Mouse (Mus musculus): ENCODE measurements at regions not wholly inside any gene's neighbourhood (a gene's known extent, or its start where the extent isn't known, plus 50 kb on each side); places are given as distances from the start of the nearest gene placed in this dataset.

DNA sequence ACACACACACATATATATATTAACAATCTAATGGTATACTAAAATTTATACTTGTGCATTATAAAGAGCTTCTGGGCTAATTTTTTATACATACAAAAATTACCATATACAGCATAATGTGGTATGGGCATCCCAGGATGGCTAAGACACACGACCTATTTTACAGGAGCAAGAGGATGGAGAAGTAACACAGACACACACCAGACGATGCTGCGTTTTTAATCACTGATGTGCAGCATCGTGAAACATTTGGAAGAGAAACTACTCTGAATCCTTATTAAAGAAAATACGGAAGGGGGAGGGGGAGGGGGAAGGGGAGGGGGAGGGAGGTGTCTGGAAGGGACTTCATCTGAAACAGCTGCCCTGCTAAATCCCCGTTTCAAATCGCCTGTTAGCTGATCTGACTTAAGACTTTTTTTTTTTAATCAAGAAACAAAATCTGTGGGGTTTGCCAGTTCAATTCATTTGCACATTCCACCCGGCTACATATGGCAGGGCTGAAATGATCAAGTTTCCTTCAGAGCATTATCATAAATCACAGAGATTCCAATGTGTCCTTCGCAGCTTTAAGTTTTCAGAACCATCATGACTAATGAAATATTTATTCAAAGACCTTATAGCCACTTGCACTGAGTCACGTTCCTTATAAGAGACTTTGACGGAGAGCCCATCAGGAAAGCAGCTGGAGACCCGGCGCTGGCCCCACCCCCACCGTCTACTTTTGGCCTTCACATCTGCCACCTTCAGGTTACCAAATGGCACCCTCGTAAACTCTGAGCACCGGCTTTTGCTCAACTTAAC lies 89.4 kb upstream of the Rnd3 start:
- TF ChIP-seq CTCF (IDR thresholded peaks at IDR 0.05; ENCODE audit: insufficient read depth, low read length) (no peak), POLR2A (IDR thresholded peaks at IDR 0.05; ENCODE audit: borderline replicate concordance, extremely low read depth, low read depth, low read length) (no peak)
- no peak for DNase-seq
- no peaks in the 10 kb centered on the region for H3K4me1 ChIP-seq (ENCODE audit: control insufficient read depth, insufficient read depth, low read length)
- no peak overlapping the region for H3K4me3 ChIP-seq (replicated peaks; ENCODE audit: extremely low read depth, low read depth, low read length)
- 20% methylated on average over 16 of the region's 16 CpGs for WGBS

DNA sequence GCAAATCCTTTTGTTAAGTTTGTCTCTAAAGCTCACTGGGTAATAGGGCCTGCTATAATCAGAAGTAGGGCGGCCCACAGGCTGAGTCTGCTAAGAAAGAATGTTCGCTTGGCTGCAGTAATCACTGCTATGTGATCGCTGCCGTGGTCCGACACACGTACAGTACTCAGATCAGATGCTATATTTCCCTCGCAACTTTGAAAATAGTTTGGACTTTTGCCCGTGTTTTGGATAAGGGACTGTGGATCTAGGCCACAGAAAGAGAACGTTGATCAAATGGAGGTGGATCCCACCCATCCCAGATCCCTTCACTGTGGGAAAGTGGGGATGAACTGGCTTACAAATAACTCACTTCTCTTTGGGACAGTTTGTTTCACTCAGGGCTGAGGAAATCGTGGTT lies 88.5 kb upstream of the Rnd3 start:
- 64% methylated on average over 10 of the region's 10 CpGs for WGBS
- DNase-seq = no peak
- no peak for TF ChIP-seq CTCF (IDR thresholded peaks at IDR 0.05; ENCODE audit: insufficient read depth, low read length)
- no peak for TF ChIP-seq POLR2A (IDR thresholded peaks at IDR 0.05; ENCODE audit: borderline replicate concordance, extremely low read depth, low read depth, low read length)
- no peaks in the 10 kb centered on the region for H3K4me1 ChIP-seq (ENCODE audit: control insufficient read depth, insufficient read depth, low read length)
- no peak overlapping the region for H3K4me3 ChIP-seq (replicated peaks; ENCODE audit: extremely low read depth, low read depth, low read length)

DNA sequence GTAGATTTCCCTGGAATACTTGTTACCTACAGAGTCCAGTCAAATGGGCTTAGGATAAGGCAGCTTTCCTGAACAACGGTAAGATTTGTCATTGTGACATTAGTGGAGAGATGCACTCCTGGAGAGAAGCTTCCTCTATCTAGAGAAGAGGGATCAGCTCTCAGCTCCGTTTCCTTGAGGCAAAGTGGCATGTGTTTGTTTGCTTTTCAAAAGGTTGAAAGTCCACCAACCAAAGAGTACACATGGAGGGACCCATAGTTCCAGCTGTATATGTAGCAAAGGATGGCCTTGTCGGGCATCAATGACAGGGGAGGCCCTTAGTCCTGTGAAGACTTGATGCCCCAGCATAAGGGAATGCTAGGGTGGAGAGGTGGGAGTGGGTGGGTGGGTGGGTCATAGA lies 87.9 kb upstream of the Rnd3 start:
- 38% methylated on average over 3 of the region's 3 CpGs for WGBS
- DNase-seq = no peak
- TF ChIP-seq CTCF (IDR thresholded peaks at IDR 0.05; ENCODE audit: insufficient read depth, low read length) (no peak), POLR2A (IDR thresholded peaks at IDR 0.05; ENCODE audit: borderline replicate concordance, extremely low read depth, low read depth, low read length) (no peak)

DNA sequence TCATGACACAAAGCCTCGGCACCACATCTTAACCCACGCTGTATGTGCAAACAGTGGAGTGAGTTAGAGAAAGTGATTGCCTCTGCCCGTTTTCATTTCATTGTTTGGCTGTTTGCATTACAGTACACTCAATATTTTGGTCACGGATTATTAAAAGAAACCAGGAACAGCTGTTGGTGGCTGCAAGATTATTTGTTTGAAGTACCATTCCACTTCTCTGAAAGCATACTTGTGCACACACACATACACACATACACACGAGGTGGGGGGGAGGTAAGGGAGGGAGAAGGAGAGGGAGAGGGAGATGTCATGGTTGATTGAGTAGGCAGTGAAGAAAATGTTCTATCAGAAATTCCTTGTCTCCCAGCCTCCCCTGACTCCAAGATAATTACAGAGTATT lies 85.5 kb upstream of the Rnd3 start:
- Histone ChIP-seq H3K4me1 (ENCODE audit: control insufficient read depth, insufficient read depth, low read length) (no peaks in the 10 kb centered on the region), H3K4me3 (replicated peaks; ENCODE audit: extremely low read depth, low read depth, low read length) (no peak overlapping the region)
- WGBS = 44% methylated on average over 5 of the region's 5 CpGs
- no peak for TF ChIP-seq CTCF (IDR thresholded peaks at IDR 0.05; ENCODE audit: insufficient read depth, low read length)
- no peak for TF ChIP-seq POLR2A (IDR thresholded peaks at IDR 0.05; ENCODE audit: borderline replicate concordance, extremely low read depth, low read depth, low read length)
- no peak for DNase-seq

More for the DNA sequence above, 87.9 kb upstream of the Rnd3 start:
- no peaks in the 10 kb centered on the region for H3K4me1 ChIP-seq (ENCODE audit: control insufficient read depth, insufficient read depth, low read length)
- H3K4me3 ChIP-seq (replicated peaks; ENCODE audit: extremely low read depth, low read depth, low read length) = no peak overlapping the region

DNA sequence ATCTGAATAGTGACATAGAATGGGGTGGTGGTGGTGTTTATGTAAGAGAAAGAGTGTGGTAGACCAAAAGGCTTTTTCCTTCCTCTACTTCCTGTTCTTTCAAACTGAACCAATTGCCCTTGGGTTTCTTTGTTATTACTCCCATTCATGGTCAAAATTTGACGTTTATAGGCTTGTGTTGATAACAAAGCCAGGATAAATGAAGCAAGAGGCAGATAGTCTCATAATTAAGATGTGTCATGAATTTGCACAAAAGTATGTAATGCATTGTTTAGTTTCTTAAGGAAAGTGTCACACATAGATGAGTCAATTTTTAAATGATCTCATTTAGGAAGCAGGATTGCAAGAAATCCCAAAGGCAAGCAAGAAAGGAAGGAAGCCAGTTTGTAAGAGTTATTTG lies 73.9 kb upstream of the Rnd3 start:
- H3K4me1 ChIP-seq (ENCODE audit: control insufficient read depth, insufficient read depth, low read length) = no peaks in the 10 kb centered on the region
- 27% methylated on average over 1 of the region's 1 CpGs for WGBS
- no peak for DNase-seq
- no peak overlapping the region for H3K4me3 ChIP-seq (replicated peaks; ENCODE audit: extremely low read depth, low read depth, low read length)
- TF ChIP-seq CTCF (IDR thresholded peaks at IDR 0.05; ENCODE audit: insufficient read depth, low read length) = no peak
- TF ChIP-seq POLR2A (IDR thresholded peaks at IDR 0.05; ENCODE audit: borderline replicate concordance, extremely low read depth, low read depth, low read length) = no peak

DNA sequence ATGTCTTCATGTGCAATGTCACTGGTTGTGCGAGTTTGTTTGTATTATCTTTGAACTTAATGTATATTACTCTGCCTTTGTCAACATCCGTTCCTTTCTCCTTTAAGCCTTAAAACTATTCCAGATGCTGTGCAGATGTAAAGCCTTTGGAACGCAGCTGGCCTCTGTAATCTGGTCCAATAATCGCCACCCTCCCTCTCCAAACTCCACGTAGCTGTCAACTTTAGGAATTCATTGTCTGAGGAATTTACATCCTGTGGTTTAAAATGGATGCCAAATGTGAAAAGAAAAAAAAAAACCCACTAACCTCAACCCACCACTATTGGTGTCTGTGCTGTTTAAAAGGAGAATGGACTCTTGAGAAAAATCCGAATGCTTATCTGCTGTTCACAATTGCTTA lies 70.8 kb upstream of the Rnd3 start:
- DNase-seq = no peak
- TF ChIP-seq POLR2A (IDR thresholded peaks at IDR 0.05; ENCODE audit: borderline replicate concordance, extremely low read depth, low read depth, low read length) (no peak), CTCF (IDR thresholded peaks at IDR 0.05; ENCODE audit: insufficient read depth, low read length) (no peak)
- Histone ChIP-seq H3K4me3 (replicated peaks; ENCODE audit: extremely low read depth, low read depth, low read length) (no peak overlapping the region), H3K4me1 (ENCODE audit: control insufficient read depth, insufficient read depth, low read length) (no peaks in the 10 kb centered on the region)
- 47% methylated on average over 6 of the region's 6 CpGs for WGBS

DNA sequence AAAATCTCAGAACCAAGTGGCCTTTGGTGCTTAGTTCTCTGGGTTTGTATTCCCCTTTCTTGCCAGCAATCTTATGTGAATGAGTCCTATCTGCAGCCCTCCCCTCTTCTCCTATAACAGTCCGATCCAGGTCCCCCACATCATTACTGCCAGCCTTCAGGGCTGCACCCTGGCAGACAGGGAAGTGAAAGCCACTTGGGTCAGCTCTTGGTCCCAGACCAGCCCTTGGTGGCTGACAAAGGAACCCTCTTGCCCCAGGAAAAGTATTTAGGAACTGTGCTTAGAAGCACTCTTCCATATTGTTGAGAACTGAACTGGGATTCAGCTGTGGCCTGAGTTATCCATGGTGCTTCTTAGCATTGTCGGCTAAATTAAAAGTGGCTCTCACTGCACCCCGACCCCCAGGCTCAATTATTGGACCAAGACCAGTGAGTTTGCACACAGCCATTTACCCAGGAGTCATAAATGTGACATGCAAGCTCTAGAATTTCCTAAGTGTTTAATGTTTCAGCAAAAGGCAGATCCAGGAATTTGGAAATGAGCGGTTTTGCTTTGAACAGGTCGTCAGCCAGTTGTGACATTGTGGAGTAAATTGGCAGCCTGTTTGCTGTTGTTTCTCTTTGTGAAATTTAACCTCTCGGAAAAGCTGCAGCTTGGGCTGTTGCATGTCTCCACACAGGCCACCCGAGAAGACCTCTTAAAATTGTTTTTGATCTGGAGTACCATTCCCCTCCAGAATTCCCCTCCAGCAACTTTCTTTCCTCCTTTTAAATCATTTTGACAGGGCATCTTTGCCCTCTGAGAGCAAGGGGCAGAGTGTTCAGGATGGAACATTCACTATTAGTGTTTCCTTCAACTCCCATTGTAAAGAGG lies 58.5 kb upstream of the Rnd3 start:
- no peak for DNase-seq
- WGBS = 57% methylated on average over 7 of the region's 7 CpGs
- Histone ChIP-seq H3K4me1 (ENCODE audit: control insufficient read depth, insufficient read depth, low read length) (no peaks in the 10 kb centered on the region), H3K4me3 (replicated peaks; ENCODE audit: extremely low read depth, low read depth, low read length) (no peak overlapping the region)
- no peak for TF ChIP-seq CTCF (IDR thresholded peaks at IDR 0.05; ENCODE audit: insufficient read depth, low read length)
- TF ChIP-seq POLR2A (IDR thresholded peaks at IDR 0.05; ENCODE audit: borderline replicate concordance, extremely low read depth, low read depth, low read length) = no peak

DNA sequence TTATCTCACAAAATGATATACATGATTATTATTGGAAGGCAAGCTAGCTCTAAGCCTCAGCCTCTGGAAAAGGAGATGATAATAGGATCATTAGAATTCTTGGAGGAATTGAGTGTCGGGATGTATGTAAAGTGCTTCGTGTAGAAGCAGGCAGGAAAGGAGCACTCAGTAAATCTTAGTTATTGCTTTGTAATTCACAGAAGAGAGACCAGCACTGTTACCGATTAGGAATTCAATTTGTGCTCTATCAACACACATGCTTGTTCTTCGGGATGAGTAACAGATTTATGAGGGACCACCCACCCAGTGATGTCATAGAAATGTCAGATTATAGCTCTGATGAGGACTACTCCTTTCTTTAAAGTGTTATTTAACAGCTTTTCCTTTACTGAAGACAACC lies 57.4 kb upstream of the Rnd3 start:
- no peak overlapping the region for H3K4me3 ChIP-seq (replicated peaks; ENCODE audit: extremely low read depth, low read depth, low read length)
- 49% methylated on average over 4 of the region's 4 CpGs for WGBS
- TF ChIP-seq CTCF (IDR thresholded peaks at IDR 0.05; ENCODE audit: insufficient read depth, low read length) = no peak
- no peak for TF ChIP-seq POLR2A (IDR thresholded peaks at IDR 0.05; ENCODE audit: borderline replicate concordance, extremely low read depth, low read depth, low read length)
- no peaks in the 10 kb centered on the region for H3K4me1 ChIP-seq (ENCODE audit: control insufficient read depth, insufficient read depth, low read length)
- DNase-seq = no peak
